Mouse (Mus musculus) heart, embryonic 13.5 days (tissue): ENCODE results near the gene Ifnar1. TPM values are rescaled to one million over a fixed set of nuclear protein-coding genes. Genes with fewer than 3 reads are reported as not detected.

Experiments
- ATAC-seq: fragments of 200-750 bp; cut with Nextera tagmentation; 2 replicates; pipeline ENCODE4 v1.8.0; 2017; ENCODE audit warnings: moderate TSS enrichment; ENCODE audit not compliant: insufficient number of reproducible peaks, low FRiP score, low TSS enrichment; ENCODE audit errors: extremely low read depth
- H3K27ac ChIP-seq: fragments of 300-500 bp; sonication (generic); replicated peaks from 2 replicates; pipeline ENCODE4 v1.5.1; 2015; ENCODE audit warnings: moderate library complexity, mild to moderate bottlenecking, inconsistent platforms
- H3K27me3 ChIP-seq: fragments of 300-500 bp; sonication (generic); replicated peaks from 2 replicates; pipeline ENCODE4 v1.6.1; 2015; ENCODE audit warnings: mild to moderate bottlenecking, inconsistent platforms
- H3K36me3 ChIP-seq: fragments of 300-500 bp; sonication (generic); 2 replicates; pipeline ENCODE4 v1.6.1; 2015; ENCODE audit warnings: mild to moderate bottlenecking, inconsistent platforms
- H3K4me1 ChIP-seq: fragments of 300-500 bp; sonication (generic); 2 replicates; pipeline ENCODE4 v1.6.1; 2015; ENCODE audit warnings: inconsistent platforms
- H3K4me2 ChIP-seq: fragments of 300-500 bp; sonication (generic); 2 replicates; pipeline ENCODE4 v1.6.1; 2015; ENCODE audit warnings: inconsistent platforms, mild to moderate bottlenecking, moderate library complexity
- H3K4me3 ChIP-seq: fragments of 300-500 bp; sonication (generic); 2 replicates; pipeline ENCODE4 v1.5.1; 2015; ENCODE audit warnings: moderate library complexity, mild to moderate bottlenecking, inconsistent platforms
- H3K9ac ChIP-seq: fragments of 300-500 bp; sonication (generic); 2 replicates; pipeline ENCODE4 v1.6.1; 2015; ENCODE audit warnings: inconsistent platforms, mild to moderate bottlenecking, moderate library complexity
- H3K9me3 ChIP-seq: fragments of 300-500 bp; sonication (generic); 2 replicates; pipeline ENCODE4 v1.6.1; 2016; ENCODE audit warnings: inconsistent platforms
- WGBS: fragments of 180-500 bp; shearing (Covaris S2); methylation state at CpG from one replicate; pipeline ENCODE4 v1.1.7; 2015; ENCODE audit warnings: mixed read lengths; 5-methylcytosine and 5-hydroxymethylcytosine counted together
- polyA plus RNA-seq: library from polyadenylated mRNA; unstranded; fragments of >200 nt; fragmentation: Nextera tagmentation; extraction: Ambion mirVana; gene quantifications from 2 replicates; pipeline ENCODE4 v1.2.1, GENCODE M21; 2015

Ifnar1 gene
- polyA plus RNA-seq, 1 experiment from 2014 or later: 33.1 TPM

- no peak for ATAC-seq
- no peaks in the 10 kb centered on the region for H3K36me3 ChIP-seq
- no peaks in the 10 kb centered on the region for H3K27me3 ChIP-seq
- no peak overlapping the region for H3K4me3 ChIP-seq
- H3K9me3 ChIP-seq: no peaks in the 10 kb centered on the region
- no peak overlapping the region for H3K9ac ChIP-seq
- H3K27ac ChIP-seq: no peak overlapping the region
- H3K4me2 ChIP-seq: no peak overlapping the region
- WGBS: 93% methylated on average over 5 of the region's 5 CpGs
- H3K4me1 ChIP-seq: peaks cover 25% of the 10 kb centered on the region
Observed at GRCm38 (mm10) chr16:91448088-91448487, 37.0 kb upstream of the Ifnar1 start.

GRCm38 (mm10) chr16:91448895-91449294, 36.1 kb upstream of the Ifnar1 start:
- 65% methylated on average over 7 of the region's 7 CpGs for WGBS
- Histone ChIP-seq H3K27me3 (no peaks in the 10 kb centered on the region), H3K9me3 (no peaks in the 10 kb centered on the region), H3K27ac (no peak overlapping the region), H3K36me3 (no peaks in the 10 kb centered on the region), H3K4me1 (peaks cover 26% of the 10 kb centered on the region), H3K4me2 (no peak overlapping the region), H3K4me3 (no peak overlapping the region), H3K9ac (no peak overlapping the region)
- ATAC-seq: no peak

GRCm38 (mm10) chr16:91450137-91451064, 34.6 kb upstream of the Ifnar1 start:
- Histone ChIP-seq H3K4me3 (no peak overlapping the region), H3K36me3 (no peaks in the 10 kb centered on the region), H3K4me2 (no peak overlapping the region), H3K9ac (no peak overlapping the region), H3K27me3 (no peaks in the 10 kb centered on the region), H3K4me1 (peaks cover 26% of the 10 kb centered on the region), H3K9me3 (no peaks in the 10 kb centered on the region), H3K27ac (no peak overlapping the region)
- 69% methylated on average over 12 of the region's 12 CpGs for WGBS
- no peak for ATAC-seq

DNA sequence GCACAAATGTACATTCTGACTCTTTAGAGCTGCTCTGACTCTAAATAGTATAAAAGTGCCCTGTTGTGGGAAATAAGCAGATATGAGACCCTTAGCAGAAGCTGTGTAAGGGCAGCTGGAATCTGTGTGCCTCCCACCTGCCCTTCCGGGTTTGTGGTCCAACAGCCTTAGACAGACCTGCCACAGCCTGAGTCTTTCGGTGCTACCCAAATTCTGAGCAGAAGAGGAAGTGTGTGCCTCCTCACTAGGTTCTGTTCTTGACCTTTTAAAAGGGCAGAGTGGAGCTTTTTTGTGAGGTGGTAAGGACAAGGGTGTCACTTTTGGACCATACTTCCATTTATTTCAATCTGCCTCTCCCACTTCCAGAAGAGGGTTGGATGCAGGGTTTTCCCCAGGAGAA, 33.1 kb upstream of the Ifnar1 start:
- 83% methylated on average over 2 of the region's 2 CpGs for WGBS
- Histone ChIP-seq H3K4me2 (no peak overlapping the region), H3K9me3 (no peaks in the 10 kb centered on the region), H3K4me1 (peaks cover 25% of the 10 kb centered on the region), H3K27ac (peak overlapping the region; percentile 51), H3K36me3 (no peaks in the 10 kb centered on the region), H3K4me3 (no peak overlapping the region), H3K9ac (no peak overlapping the region), H3K27me3 (no peaks in the 10 kb centered on the region)
- no peak for ATAC-seq

- Histone ChIP-seq H3K27me3 (no peaks in the 10 kb centered on the region), H3K36me3 (no peaks in the 10 kb centered on the region), H3K9ac (no peak overlapping the region), H3K4me2 (no peak overlapping the region), H3K9me3 (no peaks in the 10 kb centered on the region), H3K27ac (peak overlapping the region; percentile 51), H3K4me3 (no peak overlapping the region), H3K4me1 (peaks cover 20% of the 10 kb centered on the region)
- ATAC-seq: no peak
- 48% methylated on average over 6 of the region's 6 CpGs for WGBS
Observed at GRCm38 (mm10) chr16:91452363-91452896, 32.6 kb upstream of the Ifnar1 start.

- H3K4me1 ChIP-seq: peaks cover 19% of the 10 kb centered on the region
- no peak overlapping the region for H3K4me3 ChIP-seq
- no peak for ATAC-seq
- H3K9me3 ChIP-seq: no peaks in the 10 kb centered on the region
- no peak overlapping the region for H3K27ac ChIP-seq
- 68% methylated on average over 4 of the region's 4 CpGs for WGBS
- H3K36me3 ChIP-seq: no peaks in the 10 kb centered on the region
- H3K9ac ChIP-seq: no peak overlapping the region
- H3K27me3 ChIP-seq: no peaks in the 10 kb centered on the region
- H3K4me2 ChIP-seq: no peak overlapping the region
Observed at GRCm38 (mm10) chr16:91455868-91456267, 29.2 kb upstream of the Ifnar1 start.

DNA sequence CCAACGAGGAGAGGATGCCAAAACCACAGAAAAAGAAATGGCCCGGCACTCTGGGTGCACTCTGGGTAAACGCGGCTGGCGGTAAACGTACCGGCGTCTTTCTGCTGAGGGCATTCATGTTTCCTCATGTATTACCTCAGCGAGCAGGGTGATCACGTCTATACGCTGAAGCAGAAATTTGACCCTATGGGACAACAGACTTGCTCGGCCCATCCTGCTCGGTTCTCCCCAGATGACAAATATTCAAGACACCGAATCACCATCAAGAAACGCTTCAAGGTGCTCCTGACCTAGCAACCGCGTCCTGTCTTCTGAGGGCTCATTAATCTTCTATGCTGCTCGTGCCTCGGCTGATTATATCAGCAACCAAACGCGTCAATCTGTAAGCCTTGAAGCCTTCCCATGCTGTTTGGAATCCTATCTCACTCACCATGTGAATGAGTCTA, 26.7 kb upstream of the Ifnar1 start:
- Histone ChIP-seq H3K4me1 (peaks cover 15% of the 10 kb centered on the region), H3K9ac (no peak overlapping the region), H3K27ac (no peak overlapping the region), H3K27me3 (no peaks in the 10 kb centered on the region), H3K9me3 (no peaks in the 10 kb centered on the region), H3K4me3 (no peak overlapping the region), H3K36me3 (no peaks in the 10 kb centered on the region), H3K4me2 (no peak overlapping the region)
- ATAC-seq: no peak
- WGBS: 77% methylated on average over 21 of the region's 21 CpGs

GRCm38 (mm10) chr16:91458976-91459375, 26.1 kb upstream of the Ifnar1 start:
- H3K27me3 ChIP-seq: no peaks in the 10 kb centered on the region
- no peak overlapping the region for H3K4me2 ChIP-seq
- no peaks in the 10 kb centered on the region for H3K9me3 ChIP-seq
- WGBS: 46% methylated on average over 5 of the region's 5 CpGs
- H3K36me3 ChIP-seq: no peaks in the 10 kb centered on the region
- H3K9ac ChIP-seq: 0 out of 2 replicates have a peak overlapping the region, but pooled peaks have one; percentile 25
- H3K27ac ChIP-seq: no peak overlapping the region
- no peak overlapping the region for H3K4me3 ChIP-seq
- no peak for ATAC-seq
- peaks cover 15% of the 10 kb centered on the region for H3K4me1 ChIP-seq

GRCm38 (mm10) chr16:91459396-91459795, 25.6 kb upstream of the Ifnar1 start:
- 89% methylated on average over 3 of the region's 3 CpGs for WGBS
- ATAC-seq: no peak
- H3K4me3 ChIP-seq: no peak overlapping the region
- H3K4me2 ChIP-seq: no peak overlapping the region
- no peak overlapping the region for H3K9ac ChIP-seq
- no peak overlapping the region for H3K27ac ChIP-seq
- H3K4me1 ChIP-seq: peaks cover 19% of the 10 kb centered on the region
- no peaks in the 10 kb centered on the region for H3K36me3 ChIP-seq
- no peaks in the 10 kb centered on the region for H3K27me3 ChIP-seq
- H3K9me3 ChIP-seq: no peaks in the 10 kb centered on the region

GRCm38 (mm10) chr16:91459841-91460370, 25.1 kb upstream of the Ifnar1 start:
- H3K9ac ChIP-seq: no peak overlapping the region
- H3K27me3 ChIP-seq: no peaks in the 10 kb centered on the region
- no peak overlapping the region for H3K4me3 ChIP-seq
- no peak overlapping the region for H3K27ac ChIP-seq
- 64% methylated on average over 11 of the region's 11 CpGs for WGBS
- H3K4me1 ChIP-seq: peaks cover 19% of the 10 kb centered on the region
- H3K36me3 ChIP-seq: no peaks in the 10 kb centered on the region
- H3K4me2 ChIP-seq: no peak overlapping the region
- no peak for ATAC-seq
- H3K9me3 ChIP-seq: no peaks in the 10 kb centered on the region

- peaks cover 30% of the 10 kb centered on the region for H3K4me1 ChIP-seq
- no peak overlapping the region for H3K9ac ChIP-seq
- 0 out of 2 replicates have a peak overlapping the region, but pooled peaks have one; percentile 20 for H3K27ac ChIP-seq
- H3K36me3 ChIP-seq: no peaks in the 10 kb centered on the region
- peak overlapping the region; percentile 28; the same call in 1 of the 2 replicates for H3K4me2 ChIP-seq
- H3K27me3 ChIP-seq: no peaks in the 10 kb centered on the region
- ATAC-seq: no peak
- H3K4me3 ChIP-seq: no peak overlapping the region
- WGBS: 64% methylated on average over 11 of the region's 11 CpGs
- H3K9me3 ChIP-seq: no peaks in the 10 kb centered on the region
Observed at GRCm38 (mm10) chr16:91461066-91461638, 23.9 kb upstream of the Ifnar1 start.
